Mouse (Mus musculus): Measurements from ENCODE around the gene Wwc2. TPM values are rescaled to one million over a fixed set of nuclear protein-coding genes. Genes with fewer than 3 reads are reported as not detected.

Gene Wwc2
- total and polyA plus RNA-seq, 2 experiments from 2014 or later = 5.3 to 11.2 TPM

DNA sequence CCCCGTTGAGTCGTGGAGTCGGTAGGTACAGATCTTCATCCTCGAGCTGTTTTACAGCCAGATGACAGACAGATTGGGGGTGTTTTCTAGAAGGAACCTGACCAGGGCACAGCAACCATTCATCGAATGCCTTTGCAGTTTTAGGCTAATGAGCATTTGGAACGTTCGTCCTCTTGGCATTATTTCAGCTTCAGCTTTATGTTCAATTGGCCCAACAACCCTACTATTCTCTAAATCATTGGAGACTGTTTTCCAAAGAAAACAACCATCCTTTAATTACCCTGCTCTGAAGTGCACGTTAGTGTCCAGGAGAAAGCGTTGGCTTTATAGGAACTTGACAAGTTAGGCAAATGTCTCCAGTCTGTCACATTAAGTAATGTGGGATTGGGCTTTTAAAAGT lies 54.3 kb downstream of the Wwc2 start:
- no peak overlapping the region for H3K9ac ChIP-seq (replicated peaks; ENCODE audit: low read length)
- WGBS = 44% methylated on average over 9 of the region's 9 CpGs
- no peak overlapping the region for H3K4me2 ChIP-seq (ENCODE audit: low read depth, low read length)
- DNase-seq (ENCODE audit: low spot score) (no peak), ATAC-seq (no peak)
- TF ChIP-seq CTCF (IDR thresholded peaks at IDR 0.05; ENCODE audit: low read depth) = no peak
- no peak overlapping the region for H3K27ac ChIP-seq
- H3K4me1 ChIP-seq (ENCODE audit: insufficient read depth, low read length) = no peaks in the 10 kb centered on the region
- no peaks in the 10 kb centered on the region for H3K36me3 ChIP-seq (ENCODE audit: insufficient read depth, low read length)
- H3K9me3 ChIP-seq (ENCODE audit: low read length) = no peaks in the 10 kb centered on the region
- no peaks in the 10 kb centered on the region for H3K27me3 ChIP-seq (ENCODE audit: insufficient read depth, low read length)
- H3K4me3 ChIP-seq (ENCODE audit: low read length) = no peak overlapping the region

DNA sequence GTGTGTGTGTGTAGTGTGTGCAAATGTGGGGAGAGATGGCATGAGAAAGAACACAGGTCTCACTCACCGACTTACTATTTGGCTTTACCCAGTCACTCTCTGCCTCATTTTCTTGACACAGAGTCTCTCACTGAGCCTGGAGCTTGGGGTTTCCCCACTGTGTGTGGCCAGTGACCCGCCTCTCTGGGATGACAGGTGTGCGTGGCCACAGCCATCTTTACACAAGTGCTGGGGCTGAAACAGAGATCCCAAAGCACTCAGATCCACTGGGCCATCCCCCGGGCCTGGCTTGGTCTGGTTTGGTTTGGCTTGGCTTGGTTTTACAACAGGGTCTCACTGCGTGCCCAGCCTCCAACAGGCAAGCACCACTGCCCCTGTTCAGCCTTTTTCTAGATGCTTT lies 55.3 kb downstream of the Wwc2 start:
- Histone ChIP-seq H3K27me3 (ENCODE audit: insufficient read depth, low read length) (no peaks in the 10 kb centered on the region), H3K4me1 (ENCODE audit: insufficient read depth, low read length) (no peaks in the 10 kb centered on the region), H3K27ac (no peak overlapping the region), H3K4me2 (ENCODE audit: low read depth, low read length) (no peak overlapping the region), H3K9ac (replicated peaks; ENCODE audit: low read length) (no peak overlapping the region), H3K36me3 (ENCODE audit: insufficient read depth, low read length) (no peaks in the 10 kb centered on the region), H3K4me3 (ENCODE audit: low read length) (no peak overlapping the region), H3K9me3 (ENCODE audit: low read length) (no peaks in the 10 kb centered on the region)
- ATAC-seq (no peak), DNase-seq (ENCODE audit: low spot score) (no peak)
- WGBS = 84% methylated on average over 5 of the region's 5 CpGs
- TF ChIP-seq CTCF (IDR thresholded peaks at IDR 0.05; ENCODE audit: low read depth) = no peak

DNA sequence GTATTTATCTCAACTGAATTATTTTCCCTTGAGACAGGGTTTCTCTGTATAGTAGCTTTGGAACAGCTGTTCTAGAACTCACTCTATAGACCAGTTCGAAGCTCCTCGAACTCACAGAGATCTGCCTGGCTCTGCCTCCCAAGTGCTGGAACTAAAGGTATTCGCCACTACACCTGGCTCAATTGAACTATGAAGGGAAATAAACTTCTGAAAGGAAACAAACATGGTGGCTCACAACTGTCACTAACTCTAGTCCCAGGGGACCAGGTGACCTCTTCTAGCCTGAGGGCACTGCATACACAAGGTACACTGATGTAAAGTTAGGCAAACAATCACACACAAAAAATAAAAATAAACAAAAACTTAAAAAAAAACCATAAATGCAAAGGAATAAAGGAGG lies 57.6 kb downstream of the Wwc2 start:
- ATAC-seq = no peak
- H3K4me3 ChIP-seq (ENCODE audit: low read length) = no peak overlapping the region
- WGBS = 95% methylated on average over 3 of the region's 3 CpGs

DNA sequence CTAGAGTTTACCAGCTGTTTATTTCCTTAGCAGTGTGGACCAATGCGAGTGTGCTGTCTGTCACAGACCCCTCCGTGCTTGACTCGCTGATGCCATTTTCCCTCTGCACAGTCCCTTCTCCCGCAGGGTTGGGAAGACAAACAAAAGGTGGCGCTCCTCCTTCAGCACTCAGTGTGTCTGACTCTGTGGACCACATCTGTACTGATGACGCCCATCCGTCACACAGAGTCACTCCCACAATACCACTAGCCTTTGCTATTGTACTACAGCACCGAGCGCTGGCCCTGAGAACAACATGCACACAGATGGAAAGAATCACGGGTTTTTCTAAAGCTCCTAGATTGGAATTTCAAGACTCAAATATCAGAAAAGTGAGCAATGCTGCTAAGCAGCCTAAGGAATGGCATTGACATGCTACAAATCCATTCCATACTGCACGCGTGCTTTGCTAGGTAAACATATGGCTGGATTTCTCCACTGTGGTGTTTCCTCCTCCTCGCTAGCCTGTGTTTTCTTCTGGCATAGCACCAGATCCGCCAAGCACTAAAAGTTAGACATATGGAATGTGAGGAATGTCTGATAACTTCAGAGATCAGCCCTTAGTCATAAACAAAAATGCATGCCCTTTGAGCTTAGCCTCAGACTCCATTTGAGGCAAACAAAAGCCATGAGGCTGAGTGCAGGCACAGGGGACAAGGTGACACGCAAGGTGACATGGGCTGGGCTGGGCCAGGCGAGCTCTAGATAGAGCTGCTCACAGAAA lies 58.5 kb downstream of the Wwc2 start:
- peak; percentile 61 for ATAC-seq
- no peaks in the 10 kb centered on the region for H3K9me3 ChIP-seq (ENCODE audit: low read length)
- H3K4me1 ChIP-seq (ENCODE audit: insufficient read depth, low read length) = no peaks in the 10 kb centered on the region
- peak; percentile 45; the same call in 1 of the 2 replicates for TF ChIP-seq CTCF (IDR thresholded peaks at IDR 0.05; ENCODE audit: low read depth)
- H3K4me2 ChIP-seq (ENCODE audit: low read depth, low read length) = peak overlapping the region; percentile 31
- H3K9ac ChIP-seq (replicated peaks; ENCODE audit: low read length) = no peak overlapping the region
- peak; percentile 49 for DNase-seq (ENCODE audit: low spot score)
- WGBS = 37% methylated on average over 16 of the region's 16 CpGs
- no peaks in the 10 kb centered on the region for H3K27me3 ChIP-seq (ENCODE audit: insufficient read depth, low read length)
- no peak overlapping the region for H3K27ac ChIP-seq
- H3K4me3 ChIP-seq (ENCODE audit: low read length) = no peak overlapping the region
- no peaks in the 10 kb centered on the region for H3K36me3 ChIP-seq (ENCODE audit: insufficient read depth, low read length)

More for the DNA sequence above, 57.6 kb downstream of the Wwc2 start:
- Histone ChIP-seq H3K9me3 (ENCODE audit: low read length) (no peaks in the 10 kb centered on the region), H3K9ac (replicated peaks; ENCODE audit: low read length) (no peak overlapping the region), H3K4me1 (ENCODE audit: insufficient read depth, low read length) (no peaks in the 10 kb centered on the region), H3K36me3 (ENCODE audit: insufficient read depth, low read length) (no peaks in the 10 kb centered on the region), H3K27me3 (ENCODE audit: insufficient read depth, low read length) (no peaks in the 10 kb centered on the region), H3K27ac (no peak overlapping the region), H3K4me2 (ENCODE audit: low read depth, low read length) (no peak overlapping the region)
- TF ChIP-seq CTCF (IDR thresholded peaks at IDR 0.05; ENCODE audit: low read depth) = no peak
- DNase-seq (ENCODE audit: low spot score) = no peak

DNA sequence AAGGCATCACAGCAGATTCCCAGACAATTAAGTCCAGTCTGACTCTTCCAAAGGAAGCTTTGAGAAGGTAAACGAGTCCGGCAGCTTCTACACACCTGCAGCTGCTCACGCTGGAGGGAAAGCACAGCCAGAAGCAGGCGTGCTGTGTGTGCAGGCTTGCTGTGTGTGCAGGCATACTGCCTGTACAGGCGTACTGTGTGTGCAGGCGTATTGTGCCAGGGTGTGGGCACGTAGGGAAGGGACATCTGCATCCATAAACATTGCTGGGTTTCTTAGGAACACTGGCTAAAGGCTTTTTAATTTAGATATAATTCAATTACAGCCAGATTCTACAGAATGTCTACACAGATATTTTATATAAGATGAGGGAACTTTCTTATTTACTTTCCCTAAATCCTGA lies 59.4 kb downstream of the Wwc2 start:
- no peaks in the 10 kb centered on the region for H3K36me3 ChIP-seq (ENCODE audit: insufficient read depth, low read length)
- 75% methylated on average over 7 of the region's 7 CpGs for WGBS
- no peaks in the 10 kb centered on the region for H3K4me1 ChIP-seq (ENCODE audit: insufficient read depth, low read length)
- no peaks in the 10 kb centered on the region for H3K9me3 ChIP-seq (ENCODE audit: low read length)
- no peak overlapping the region for H3K27ac ChIP-seq
- TF ChIP-seq CTCF (IDR thresholded peaks at IDR 0.05; ENCODE audit: low read depth) = no peak
- H3K4me2 ChIP-seq (ENCODE audit: low read depth, low read length) = no peak overlapping the region
- H3K27me3 ChIP-seq (ENCODE audit: insufficient read depth, low read length) = no peaks in the 10 kb centered on the region
- H3K9ac ChIP-seq (replicated peaks; ENCODE audit: low read length) = no peak overlapping the region
- ATAC-seq (no peak), DNase-seq (ENCODE audit: low spot score) (no peak)
- H3K4me3 ChIP-seq (ENCODE audit: low read length) = no peak overlapping the region

DNA sequence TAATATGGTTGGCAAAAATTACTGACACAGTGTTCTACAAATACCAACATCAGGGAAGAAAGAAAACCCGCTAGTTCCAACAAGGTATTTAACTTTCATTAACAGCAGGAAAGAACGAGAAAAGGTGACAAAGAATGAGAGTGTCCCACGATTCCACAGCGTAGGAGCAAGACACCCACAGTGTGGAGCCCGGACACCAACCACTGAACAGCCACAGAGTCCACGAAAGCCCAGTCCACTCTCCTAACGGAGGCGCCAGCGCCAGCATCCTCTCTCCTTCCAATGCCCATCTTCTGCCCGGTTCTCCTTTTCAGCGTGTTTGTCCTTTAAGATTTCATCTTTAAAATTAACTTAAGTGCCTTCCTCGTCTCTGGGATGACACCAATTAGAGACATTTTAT lies 61.1 kb downstream of the Wwc2 start:
- no peak for DNase-seq (ENCODE audit: low spot score)
- 92% methylated on average over 12 of the region's 12 CpGs for WGBS
- H3K4me3 ChIP-seq (ENCODE audit: low read length) = no peak overlapping the region
- H3K9ac ChIP-seq (replicated peaks; ENCODE audit: low read length) = no peak overlapping the region
- TF ChIP-seq CTCF (IDR thresholded peaks at IDR 0.05; ENCODE audit: low read depth) = no peak
- no peaks in the 10 kb centered on the region for H3K27me3 ChIP-seq (ENCODE audit: insufficient read depth, low read length)
- no peak overlapping the region for H3K27ac ChIP-seq
- no peaks in the 10 kb centered on the region for H3K4me1 ChIP-seq (ENCODE audit: insufficient read depth, low read length)
- no peak for ATAC-seq
- no peaks in the 10 kb centered on the region for H3K9me3 ChIP-seq (ENCODE audit: low read length)
- H3K36me3 ChIP-seq (ENCODE audit: insufficient read depth, low read length) = no peaks in the 10 kb centered on the region
- H3K4me2 ChIP-seq (ENCODE audit: low read depth, low read length) = no peak overlapping the region

DNA sequence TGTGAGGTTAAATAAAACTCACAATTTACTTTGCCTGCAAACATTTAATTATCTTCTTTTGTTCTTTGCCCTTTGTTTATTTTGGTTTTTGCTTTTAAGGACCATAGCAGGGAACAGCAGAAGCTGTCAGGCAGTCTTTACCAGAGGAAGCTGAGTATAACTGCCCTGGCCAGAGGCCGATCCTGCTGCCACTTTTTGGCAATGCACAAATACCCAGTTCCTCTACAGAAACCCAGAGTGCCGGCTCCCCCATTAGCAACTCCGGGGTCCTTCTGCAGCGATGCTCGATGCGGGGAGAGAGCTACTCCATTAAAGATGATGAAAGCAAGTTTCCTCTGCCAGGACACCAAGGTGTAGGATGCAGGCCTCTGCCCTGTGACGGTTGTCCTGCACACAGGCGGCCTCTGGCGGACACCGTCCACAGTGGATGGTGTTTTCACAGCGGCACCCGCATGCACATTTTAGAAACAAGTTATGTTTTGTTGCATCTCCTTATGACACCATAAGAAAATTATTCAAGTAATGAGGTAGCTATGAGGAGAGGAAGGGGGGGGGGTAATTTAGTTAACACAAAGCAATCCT lies 62.0 kb downstream of the Wwc2 start:
- no peak for DNase-seq (ENCODE audit: low spot score)
- 85% methylated on average over 12 of the region's 12 CpGs for WGBS

More for the DNA sequence above, 62.0 kb downstream of the Wwc2 start:
- ATAC-seq = no peak
- no peak for TF ChIP-seq CTCF (IDR thresholded peaks at IDR 0.05; ENCODE audit: low read depth)
- Histone ChIP-seq H3K27me3 (ENCODE audit: insufficient read depth, low read length) (no peaks in the 10 kb centered on the region), H3K27ac (no peak overlapping the region), H3K9me3 (ENCODE audit: low read length) (no peaks in the 10 kb centered on the region), H3K4me2 (ENCODE audit: low read depth, low read length) (no peak overlapping the region), H3K4me3 (ENCODE audit: low read length) (no peak overlapping the region), H3K36me3 (ENCODE audit: insufficient read depth, low read length) (no peaks in the 10 kb centered on the region), H3K9ac (replicated peaks; ENCODE audit: low read length) (no peak overlapping the region), H3K4me1 (ENCODE audit: insufficient read depth, low read length) (no peaks in the 10 kb centered on the region)

All from hindbrain, postnatal 0 days (tissue).